Mouse (Mus musculus) liver, adult (tissue): ENCODE measurements around the gene Prdm11.

Experiments used
- GATA4 ChIP-seq: IDR thresholded peaks from 2 replicates; pipeline ENCODE4 v1.6.1; 2014; ENCODE audit warnings: mild to moderate bottlenecking, low read length; ENCODE audit not compliant: insufficient replicate concordance

Prdm11 gene

DNA sequence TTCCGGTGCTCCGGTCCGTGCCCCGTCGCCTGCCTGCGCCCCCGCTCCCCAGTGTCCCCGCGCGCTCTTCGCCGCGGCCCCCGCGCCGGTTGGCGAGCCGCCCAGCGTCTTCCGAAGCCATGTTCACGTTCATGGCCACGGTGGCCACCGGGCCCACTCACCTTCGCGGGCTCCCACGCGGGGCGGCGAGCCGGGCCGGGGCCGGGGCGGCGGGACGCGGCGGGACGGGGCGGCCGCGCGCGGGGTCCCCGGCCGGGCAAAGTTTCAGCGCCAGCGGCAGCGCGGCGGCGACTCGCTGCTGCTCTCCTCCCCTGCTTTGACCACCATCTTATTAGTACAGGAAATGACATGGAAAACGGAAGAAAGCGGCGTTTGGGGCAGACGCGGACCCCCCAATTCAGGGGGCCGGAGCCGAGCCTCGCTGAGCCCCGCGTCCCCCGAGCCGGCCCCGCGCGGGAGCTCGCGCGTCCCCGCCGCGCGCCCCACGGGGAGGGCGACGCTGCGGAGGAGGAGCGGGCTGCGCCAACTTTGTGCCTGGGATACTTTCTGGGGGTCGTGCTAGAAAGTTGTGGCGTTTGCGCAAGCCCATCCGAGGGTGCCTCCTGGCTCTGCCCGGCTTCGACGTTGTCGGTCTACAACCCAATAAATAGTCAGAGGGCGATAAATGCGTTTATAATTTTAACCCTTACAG lies at the start of gene Prdm11:
Gene Prdm11, minus strand, starts transcription at position 350 of the 691 bp plus-strand sequence.
- TF ChIP-seq GATA4, result no peak

GRCm38 (mm10) chr2:93092347-93092746 lies 46.4 kb upstream of the Prdm11 start:
- no peak for TF ChIP-seq GATA4

- TF ChIP-seq GATA4, result no peak
Observed at GRCm38 (mm10) chr2:93091679-93092078, 45.7 kb upstream of the Prdm11 start.

- TF ChIP-seq GATA4, result no peak
Observed at GRCm38 (mm10) chr2:93089379-93090089, 43.6 kb upstream of the Prdm11 start.

DNA sequence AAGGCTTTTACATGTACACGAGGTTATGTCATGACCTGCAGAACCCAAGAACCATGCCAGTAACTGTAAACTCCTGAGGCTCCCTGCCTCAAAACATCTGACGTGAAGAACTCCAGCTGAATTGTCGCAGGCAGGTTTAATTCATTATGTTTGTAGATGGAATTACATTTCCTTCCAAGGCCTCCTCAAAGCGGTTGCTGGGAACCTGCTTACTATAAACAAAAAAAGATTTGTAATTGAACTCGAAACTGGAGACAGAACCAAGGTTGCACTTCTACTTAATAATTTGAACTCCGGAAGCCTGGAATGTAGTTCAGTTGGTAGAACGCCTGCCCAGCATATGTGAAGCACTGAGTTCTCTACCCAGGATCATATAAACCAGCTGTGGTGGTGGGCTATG lies 42.0 kb upstream of the Prdm11 start:
- no peak for TF ChIP-seq GATA4

DNA sequence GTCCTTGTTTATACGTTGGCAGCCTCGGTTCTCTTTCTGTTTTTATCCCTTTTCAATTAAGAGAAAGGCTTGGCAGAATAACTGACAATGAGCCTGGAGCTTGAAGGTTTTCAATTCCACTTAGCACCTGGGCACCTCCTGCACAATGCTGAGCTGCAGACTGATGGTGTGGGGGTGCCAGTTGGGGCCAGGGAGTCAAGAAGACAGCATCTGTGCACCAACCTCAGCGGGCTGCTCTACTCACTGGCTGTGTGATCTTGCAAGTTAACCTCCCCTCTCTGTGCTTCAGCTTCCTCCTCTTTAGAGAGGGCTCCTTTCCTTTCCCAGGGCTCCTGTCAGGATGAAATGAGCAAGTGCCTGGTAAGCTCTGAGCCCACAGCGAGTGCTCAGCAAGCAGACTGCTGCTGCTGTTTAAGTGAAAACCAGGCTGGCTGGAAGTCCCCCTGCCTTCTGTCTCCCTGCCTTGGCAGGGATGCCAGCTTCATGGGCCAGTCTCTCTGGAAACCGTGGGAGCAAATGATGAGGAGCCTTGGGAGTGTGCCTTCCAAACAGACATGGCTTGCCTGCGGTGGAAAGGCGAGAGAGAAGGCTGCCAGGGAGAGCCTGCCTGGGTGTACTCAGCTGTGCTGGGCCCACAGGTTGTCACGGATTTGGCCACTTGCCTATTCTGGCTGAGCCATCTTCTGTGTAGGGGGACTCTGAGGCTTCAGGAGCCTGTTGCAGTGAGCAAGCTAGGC lies 39.5 kb upstream of the Prdm11 start:
- TF ChIP-seq GATA4, result no peak

DNA sequence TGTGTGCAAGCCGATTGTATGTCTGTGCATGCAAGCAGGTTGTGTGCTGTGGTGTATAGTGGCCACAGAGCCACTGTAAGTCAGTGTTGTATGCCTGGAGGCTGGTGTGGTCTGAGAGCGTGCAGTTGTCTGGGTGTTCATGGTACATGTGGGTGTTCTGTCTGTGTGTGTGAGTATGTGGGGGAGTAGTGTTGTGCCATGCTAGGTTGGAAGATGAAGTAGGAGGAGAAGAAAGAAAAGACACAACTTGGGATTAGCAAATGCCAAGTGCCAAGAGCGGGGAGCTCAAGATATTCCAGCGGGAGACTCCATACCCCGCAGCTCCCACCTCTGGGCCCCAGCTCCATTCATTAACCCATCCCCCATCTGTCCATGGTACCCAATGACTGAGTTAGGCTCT lies 38.5 kb upstream of the Prdm11 start:
- no peak for TF ChIP-seq GATA4

GRCm38 (mm10) chr2:93083317-93083716 lies 37.4 kb upstream of the Prdm11 start:
- TF ChIP-seq GATA4, result no peak

- TF ChIP-seq GATA4, result no peak
Observed at GRCm38 (mm10) chr2:93082846-93083245, 36.9 kb upstream of the Prdm11 start.

- no peak for TF ChIP-seq GATA4
Observed at GRCm38 (mm10) chr2:93080871-93081608, 35.1 kb upstream of the Prdm11 start.

GRCm38 (mm10) chr2:93079394-93079793 lies 33.4 kb upstream of the Prdm11 start:
- TF ChIP-seq GATA4, result no peak

DNA sequence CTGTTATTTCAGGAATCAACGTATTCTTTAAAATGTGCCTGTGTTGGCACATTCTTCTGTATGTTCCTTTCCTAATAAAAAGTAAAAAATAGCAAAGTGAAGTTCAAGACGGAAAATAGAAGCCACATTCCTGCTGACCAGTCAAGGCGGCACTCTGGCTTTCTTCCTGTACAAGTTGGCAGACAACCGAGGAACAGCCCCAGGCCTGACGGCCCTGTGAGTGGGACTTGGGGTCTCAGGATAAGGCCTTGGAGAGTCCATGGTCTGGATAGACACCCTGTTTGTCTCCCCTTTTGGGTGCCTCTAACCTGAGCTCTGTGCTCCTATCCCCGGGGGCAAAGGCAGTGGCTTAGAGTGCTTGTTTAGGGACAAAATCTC lies 30.6 kb upstream of the Prdm11 start:
- no peak for TF ChIP-seq GATA4

DNA sequence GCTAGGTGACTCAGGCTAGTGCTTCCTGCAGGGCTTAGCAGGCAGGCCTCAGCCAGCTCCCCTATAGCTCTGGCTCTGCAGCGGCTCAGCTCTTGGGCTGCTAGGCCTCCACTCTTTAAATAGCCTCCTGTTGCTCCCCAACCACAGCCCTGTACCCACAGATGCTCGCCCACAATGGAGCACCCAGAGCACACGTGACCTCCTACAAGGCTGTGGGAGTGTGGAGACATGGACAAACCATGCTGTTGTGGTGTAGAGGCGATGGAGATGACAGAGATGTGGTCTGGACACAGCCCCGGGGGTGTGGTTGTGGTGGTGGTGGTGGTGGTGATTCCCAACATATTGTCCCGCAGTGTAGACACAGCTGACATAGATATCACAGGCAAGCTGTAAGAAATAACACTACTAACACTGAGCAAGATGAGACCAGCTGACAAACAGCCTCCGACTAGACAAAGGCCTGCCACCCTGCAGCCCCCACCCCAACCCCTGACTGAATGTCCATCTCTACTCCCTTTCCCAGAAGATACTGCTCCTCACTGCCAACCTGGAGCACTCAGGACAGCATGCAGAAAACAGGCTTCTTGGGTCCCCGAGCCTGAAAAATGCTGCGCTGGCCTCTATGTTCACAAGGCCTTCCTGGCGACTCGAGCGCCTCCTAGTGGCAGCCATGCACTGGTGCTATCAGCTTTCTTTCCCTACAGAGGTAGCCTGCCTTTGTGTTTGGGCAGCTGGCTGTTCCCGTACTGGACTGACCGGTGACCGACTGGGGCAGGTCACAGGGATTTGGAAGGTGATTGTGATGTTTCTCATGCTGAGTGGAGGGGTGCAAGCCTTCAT lies 30.0 kb upstream of the Prdm11 start:
- TF ChIP-seq GATA4, result no peak

GRCm38 (mm10) chr2:93071656-93072055 lies 25.7 kb upstream of the Prdm11 start:
- no peak for TF ChIP-seq GATA4
